Mouse (Mus musculus) large intestine, adult 2 months (tissue): ENCODE data around the gene Vps4b. TPM values are rescaled to one million over a fixed set of nuclear protein-coding genes. Genes with fewer than 3 reads are reported as not detected.

Experiments used
- DNase-seq: peaks from one replicate; pipeline ENCODE4 v3.0.0-alpha.2; 2012; ENCODE audit warnings: low read depth, low spot score
- WGBS: fragments of 180-500 bp; shearing (Covaris S2); methylation state at CpG from one replicate; pipeline ENCODE4 v1.1.7; 2018; 5-methylcytosine and 5-hydroxymethylcytosine counted together
- polyA plus RNA-seq: library from polyadenylated mRNA; depleted of rRNA; stranded (reverse); fragments of >200 nt; gene quantifications from 2 replicates; pipeline ENCODE4 v1.2.3, GENCODE M21; 2012; rRNA removed

Vps4b gene
- 15.5 and 20.9 TPM in 2 replicates for polyA plus RNA-seq

DNA sequence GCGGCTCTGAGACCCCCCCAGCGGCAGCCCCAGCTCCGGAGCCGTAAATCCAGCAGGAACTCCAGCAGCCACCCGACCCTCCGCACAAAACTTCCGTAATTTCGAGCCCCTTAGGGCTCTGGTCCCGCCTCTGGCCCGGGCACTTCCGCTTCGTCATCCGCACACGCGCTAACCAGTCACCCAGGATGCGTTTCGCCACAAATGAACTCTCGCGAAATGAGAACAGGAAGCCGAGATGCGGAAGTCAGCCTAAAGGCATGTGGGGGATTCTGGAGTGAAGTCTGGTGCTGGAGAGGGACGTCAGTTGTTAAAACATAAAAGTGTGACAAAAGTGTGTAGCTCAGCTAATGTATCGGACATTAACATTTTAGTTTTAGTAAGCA lies at the start of gene Vps4b:
Vps4b (minus strand) TSS at position 187 of the 383 bp plus-strand sequence.
- DNase-seq, result peak; percentile 94
- 0% methylated on average over 23 of the region's 23 CpGs for WGBS

DNA sequence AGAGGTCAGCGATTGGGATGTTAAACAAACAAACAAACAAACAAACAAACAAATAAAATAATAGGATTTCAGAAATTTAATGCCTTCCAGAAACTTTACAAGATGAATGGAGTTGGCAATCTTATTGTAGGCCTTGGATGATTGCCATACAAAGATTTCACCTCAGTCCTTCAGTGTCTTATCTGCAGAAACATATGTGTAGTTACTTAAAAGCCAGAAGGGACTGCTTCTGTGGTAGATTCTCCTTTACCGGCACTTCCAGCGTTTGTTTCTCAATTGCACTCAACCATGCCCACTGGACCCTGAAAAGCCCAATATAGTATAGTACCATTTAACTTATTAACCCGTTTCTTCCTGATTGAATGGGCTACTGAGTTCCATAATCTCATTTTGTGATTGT lies 32.3 kb upstream of the Vps4b start:
- 70% methylated on average over 4 of the region's 4 CpGs for whole genome bisulfite sequencing
- no peak for DNase-seq

DNA sequence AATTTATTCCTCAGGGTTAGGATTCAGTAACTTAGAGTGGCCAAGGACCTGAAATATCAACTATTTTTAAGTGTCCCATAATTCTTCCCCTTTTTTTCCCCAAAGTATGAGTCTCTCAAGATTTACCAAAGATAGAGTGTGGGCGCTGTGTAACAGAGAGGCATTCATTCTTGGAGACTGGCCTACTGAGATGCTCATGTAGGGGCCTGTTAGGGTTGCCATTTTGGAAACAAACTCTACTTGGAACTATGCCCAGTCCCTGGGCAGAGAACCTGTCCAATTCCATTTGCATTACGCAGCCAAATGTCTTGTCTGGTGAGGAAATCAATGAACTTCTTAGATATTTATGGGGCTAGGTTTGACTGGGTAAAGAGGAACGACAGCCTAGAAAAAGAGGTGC lies 25.8 kb upstream of the Vps4b start:
- DNase-seq, result no peak

DNA sequence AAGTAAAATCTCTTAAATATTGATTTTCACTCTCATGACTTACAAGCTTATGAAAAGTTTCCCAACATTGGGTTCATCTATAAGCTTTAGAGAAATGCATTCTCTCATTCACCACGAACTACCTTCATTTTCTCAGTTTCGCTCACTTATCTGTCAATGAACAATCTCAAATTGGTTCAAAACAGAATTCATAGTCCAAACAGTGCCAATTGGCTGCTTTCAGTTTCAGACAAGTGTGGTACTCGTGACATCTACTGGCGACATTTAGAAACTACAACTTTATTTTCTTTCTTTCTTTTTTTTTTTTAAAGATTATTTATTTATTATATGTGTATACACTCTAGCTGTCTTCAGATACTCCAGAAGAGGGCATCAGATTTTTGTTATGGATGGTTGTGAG lies 21.8 kb upstream of the Vps4b start:
- DNase-seq, result no peak
- 4% methylated on average over 4 of the region's 4 CpGs for WGBS

More for the DNA sequence above, 25.8 kb upstream of the Vps4b start:
- WGBS, result 76% methylated on average over 3 of the region's 3 CpGs

DNA sequence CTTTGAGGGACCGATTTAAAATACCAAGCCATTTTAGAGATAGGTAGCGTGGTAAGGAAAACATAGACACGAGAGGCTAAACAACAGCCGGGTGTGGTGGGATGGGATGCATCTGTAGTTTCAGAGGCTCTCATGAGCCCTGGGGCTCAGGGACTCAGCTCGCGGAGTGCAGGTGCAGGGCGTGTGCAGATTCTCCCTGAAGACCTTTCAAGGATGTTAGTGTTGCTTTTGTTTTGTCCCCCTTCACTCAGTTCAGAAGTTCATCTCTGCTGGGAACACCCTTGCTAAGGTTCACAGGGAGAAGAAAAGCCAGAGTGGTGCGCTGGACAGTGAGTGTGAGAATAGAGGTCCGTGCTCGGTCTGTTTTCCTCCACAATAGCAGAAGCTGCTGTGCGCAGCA lies 20.2 kb upstream of the Vps4b start:
- DNase-seq, result no peak
- 73% methylated on average over 11 of the region's 11 CpGs for WGBS

- DNase-seq, result no peak
- WGBS, result 80% methylated on average over 6 of the region's 6 CpGs
Measured at GRCm38 (mm10) chr1:106815265-106815664, 18.7 kb upstream of the Vps4b start.

DNA sequence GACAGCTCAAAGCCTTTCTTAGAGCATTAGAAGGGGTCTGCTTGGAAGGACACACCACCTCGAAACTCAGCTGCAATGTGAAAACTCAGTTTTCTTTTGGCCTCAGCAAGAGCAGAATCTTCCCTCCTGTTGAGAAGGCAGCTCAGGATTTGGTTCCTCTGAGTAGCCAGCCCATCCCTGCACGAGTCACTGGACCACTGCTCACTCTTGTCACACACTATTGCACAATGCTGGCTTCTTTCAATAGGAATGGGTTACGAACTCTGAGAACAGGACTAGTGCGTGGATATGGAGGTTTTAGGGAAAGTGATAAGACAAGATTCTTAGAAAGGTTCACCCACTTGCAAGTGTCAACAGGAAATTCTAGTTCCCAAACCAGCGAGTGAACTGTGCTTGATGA lies 18.3 kb upstream of the Vps4b start:
- DNase-seq, result no peak
- WGBS, result 70% methylated on average over 5 of the region's 5 CpGs

DNA sequence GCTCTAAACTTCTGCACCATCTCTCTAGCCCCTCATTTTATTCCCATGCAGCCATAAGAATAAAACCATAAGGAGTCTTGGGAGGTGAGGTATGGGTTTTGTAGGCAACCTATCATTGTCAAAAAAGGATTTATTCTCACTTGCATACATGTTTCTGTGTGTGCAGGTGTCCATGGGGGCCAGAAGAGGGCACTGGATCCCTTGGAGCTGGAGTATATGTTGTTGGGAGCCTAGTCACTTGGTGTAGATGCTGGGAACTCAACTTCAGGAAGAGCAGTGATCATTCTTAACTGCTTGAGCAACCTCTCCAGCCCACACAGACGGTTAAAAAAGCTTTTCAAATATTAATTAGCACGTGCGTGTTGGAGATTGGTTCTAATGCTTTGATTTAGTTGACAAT lies 3.4 kb upstream of the Vps4b start:
- 84% methylated on average over 3 of the region's 3 CpGs for WGBS
- DNase-seq, result no peak

DNA sequence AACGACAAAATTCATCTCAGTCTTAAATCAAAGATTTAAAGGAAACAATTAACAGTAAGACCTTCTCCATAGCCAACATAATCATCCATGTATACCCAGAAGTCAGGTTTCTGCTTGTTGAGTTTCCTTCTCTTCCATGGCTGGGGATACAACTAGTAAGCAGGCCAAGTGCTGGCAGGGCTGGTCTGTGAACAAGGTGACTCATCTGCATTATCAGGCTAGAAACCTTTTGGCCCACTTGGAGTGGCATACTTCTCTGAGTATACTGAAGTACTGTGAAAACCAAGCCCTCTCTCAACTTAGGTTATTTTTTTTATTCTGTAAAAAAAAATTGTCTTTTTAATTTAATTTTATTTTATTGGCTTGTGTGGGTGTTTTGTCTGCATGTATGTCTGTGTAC lies 2.9 kb upstream of the Vps4b start:
- DNase-seq, result no peak
- 60% methylated on average over 1 of the region's 1 CpGs for WGBS

- 48% methylated on average over 7 of the region's 7 CpGs for WGBS
Measured at GRCm38 (mm10) chr1:106796987-106797779, 655 bp upstream of the Vps4b start.

DNA sequence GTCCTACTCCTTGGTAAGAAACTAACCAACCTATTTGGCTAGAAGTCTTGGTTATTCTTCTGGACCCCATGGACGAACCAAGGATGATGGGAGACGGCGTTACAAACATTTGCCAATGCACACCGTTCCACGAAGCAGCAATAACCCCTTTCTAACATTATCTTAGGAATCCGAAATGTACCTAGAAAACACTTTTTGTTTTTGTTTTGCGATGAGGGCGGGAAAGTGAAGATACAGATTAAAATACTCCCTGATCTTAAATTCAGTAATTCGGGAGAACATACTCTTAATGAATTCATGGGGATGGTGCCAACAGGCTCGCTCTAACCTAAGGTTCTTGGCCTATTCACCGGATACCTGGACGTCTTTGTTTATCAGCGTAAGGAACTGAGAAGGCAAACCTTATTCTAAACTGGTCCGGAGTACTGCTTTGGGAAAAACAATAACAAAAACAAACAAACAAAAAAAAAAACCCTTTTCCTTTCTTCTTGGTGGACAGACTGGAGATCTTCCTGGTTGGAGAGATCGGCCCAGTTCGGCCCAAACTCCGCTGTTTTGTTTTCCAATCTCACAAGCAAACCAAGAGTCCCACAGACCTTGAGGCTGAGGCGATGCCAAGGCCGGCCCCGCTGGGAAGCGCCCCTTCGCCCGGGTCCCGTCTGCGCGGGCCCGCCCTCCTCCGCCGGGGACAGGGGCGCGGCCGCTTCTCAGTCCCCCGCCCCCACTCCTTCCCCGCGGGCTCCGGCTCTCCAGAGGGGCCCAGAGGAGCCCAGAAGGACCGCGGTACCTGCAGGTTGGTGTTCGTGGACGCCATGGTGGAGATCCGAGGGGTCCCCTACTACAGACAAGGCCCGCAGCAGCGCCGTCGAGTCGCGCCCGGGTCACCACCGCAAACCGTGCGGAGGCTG lies 640 bp downstream of the Vps4b start:
- DNase-seq, result peak; percentile 11
- WGBS, result under 1% methylated on average over 51 of the region's 51 CpGs

More at GRCm38 (mm10) chr1:106796987-106797779, 655 bp upstream of the Vps4b start:
- peak; percentile 27 for DNase-seq

DNA sequence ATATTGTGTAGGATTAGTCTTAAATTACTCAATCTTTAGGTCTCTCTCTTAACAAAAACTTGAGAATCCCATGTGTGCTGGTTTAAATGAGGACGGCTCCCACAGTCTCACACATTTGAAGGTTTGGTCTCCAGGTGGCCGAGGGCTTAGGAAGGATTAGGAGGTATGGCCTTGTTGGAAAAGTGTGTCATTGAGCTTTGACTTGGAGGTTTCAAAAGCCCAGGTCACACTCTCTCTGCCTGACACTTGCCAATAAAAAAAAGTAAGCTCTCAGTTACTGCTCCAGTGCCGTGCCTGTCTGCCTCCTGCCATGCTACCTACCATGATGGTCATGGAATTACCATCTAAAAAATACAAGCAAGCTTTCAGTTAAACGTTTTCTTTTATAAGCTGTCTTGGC lies 21.6 kb downstream of the Vps4b start:
- 89% methylated on average over 4 of the region's 4 CpGs for WGBS
- no peak for DNase-seq

GRCm38 (mm10) chr1:106774092-106774491 lies 22.4 kb downstream of the Vps4b start:
- 84% methylated on average over 9 of the region's 9 CpGs for WGBS
- no peak for DNase-seq

DNA sequence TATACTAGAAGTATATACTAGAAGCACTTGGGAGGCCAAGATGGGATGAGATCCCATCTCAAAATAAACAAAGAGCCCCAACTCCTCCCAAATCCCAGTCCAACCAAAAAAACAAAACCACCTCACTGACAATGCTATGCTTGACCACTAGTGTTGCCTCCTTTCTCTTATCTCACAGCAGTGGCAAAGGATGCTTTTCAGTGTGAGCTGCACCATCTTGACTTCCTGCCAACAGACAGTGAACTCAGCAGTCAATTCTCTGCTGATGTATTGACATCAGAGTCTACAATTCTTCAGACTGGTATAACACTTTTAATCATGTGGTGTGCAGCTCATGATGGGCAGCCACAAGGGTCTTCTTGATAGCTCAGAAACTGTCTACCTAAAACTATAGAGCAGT lies 27.8 kb downstream of the Vps4b start:
- no peak for DNase-seq

DNA sequence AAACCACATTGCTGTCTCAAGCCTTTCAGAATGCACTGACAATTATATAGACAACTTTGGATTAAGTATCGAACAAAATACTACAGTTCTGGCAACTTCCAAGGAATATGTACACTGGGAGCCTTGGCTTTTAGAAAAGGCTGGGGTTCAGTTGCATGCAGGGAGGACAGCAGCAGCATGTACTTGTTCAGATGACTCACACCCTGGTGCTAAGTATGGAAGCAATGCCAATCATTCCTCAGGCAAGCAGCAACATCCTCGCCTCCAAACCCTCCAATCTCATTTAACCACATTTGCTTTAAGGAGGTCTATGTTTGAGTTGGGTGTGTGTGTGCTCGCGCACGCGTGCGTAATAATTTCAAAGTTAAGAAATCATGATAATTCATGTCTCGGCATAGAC lies 30.8 kb downstream of the Vps4b start:
- no peak for DNase-seq
- 95% methylated on average over 8 of the region's 8 CpGs for WGBS

- no peak for DNase-seq
- 78% methylated on average over 2 of the region's 2 CpGs for WGBS
Measured at GRCm38 (mm10) chr1:106764846-106765245, 31.7 kb downstream of the Vps4b start.

- 81% methylated on average over 3 of the region's 3 CpGs for WGBS
- DNase-seq, result no peak
Measured at GRCm38 (mm10) chr1:106764281-106764680, 32.2 kb downstream of the Vps4b start.

DNA sequence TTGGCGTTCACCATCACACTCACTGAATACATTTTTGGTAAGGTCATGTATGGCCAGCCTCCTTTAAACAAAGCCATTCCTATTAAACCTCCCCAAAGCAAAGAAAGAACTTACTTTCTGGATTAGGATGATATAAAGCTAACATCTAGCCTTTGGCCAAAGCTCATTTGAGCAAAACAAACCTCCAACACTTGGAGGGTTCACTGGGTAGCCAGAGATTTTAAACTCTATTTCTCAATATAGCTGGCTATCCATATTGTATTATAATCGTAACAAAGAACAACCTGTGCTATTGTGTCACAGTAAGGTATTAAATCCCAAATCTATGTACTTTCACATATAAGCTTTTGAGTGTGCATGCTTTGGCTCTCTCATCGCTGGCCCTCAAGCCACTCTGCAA lies 35.8 kb downstream of the Vps4b start:
- WGBS, result 74% methylated on average over 3 of the region's 3 CpGs
- DNase-seq, result no peak

DNA sequence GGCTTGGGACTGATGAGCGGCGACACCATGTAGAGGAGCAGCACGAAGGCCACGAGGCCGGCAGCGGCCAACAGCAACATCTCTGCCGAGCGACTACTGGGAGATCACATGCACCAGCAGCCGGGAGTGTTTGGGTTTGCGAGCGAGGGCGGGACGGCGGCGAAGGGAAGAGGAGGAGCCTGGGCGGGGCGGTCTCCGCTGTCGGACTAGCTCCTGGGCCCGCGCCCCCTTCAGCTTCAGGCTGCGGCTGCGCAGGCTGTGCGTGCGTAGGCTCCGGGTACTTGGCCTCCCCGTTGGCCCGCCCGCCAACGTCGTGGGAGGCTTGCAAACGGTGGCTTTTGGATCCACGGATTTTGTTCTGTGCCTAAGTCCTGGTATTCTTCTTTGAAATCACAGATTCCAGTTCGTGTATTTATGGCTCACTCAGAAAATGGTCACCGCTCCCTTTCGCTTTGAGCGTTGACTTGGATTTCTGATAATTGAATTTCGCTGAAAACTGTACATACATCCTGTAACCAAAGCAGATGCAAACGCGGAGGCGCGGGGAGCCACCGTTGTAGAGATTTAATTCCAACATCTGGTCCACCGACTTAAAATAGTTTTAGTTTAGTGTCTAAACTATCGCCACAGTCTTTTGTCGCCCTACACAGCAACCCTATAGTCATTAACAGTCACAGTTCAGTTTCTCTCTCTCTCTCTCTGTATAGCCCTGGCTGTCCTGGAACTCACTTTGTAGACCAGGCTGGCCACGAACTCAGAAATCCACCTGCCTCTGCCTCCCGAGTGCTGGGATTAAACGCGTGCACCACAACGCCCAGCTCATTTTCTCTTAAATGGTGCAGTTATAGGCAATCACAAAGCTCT lies 36.7 kb downstream of the Vps4b start, which contains the start of gene Kdsr:
Kdsr (minus strand) TSS at position 156 of the 864 bp plus-strand sequence.
- peak; percentile 83 for DNase-seq
- under 1% methylated on average over 50 of the region's 51 CpGs for WGBS
